Mouse (Mus musculus) lung, adult 18-20 months (tissue): Measurements from ENCODE around the gene Scgb1b19.
"Not testable (repeated sequence)": the region's sequence is repeated elsewhere in the genome, so short reads cannot be mapped to it uniquely, and the experiment has no call there.

Experiments used
- DNase-seq, 2 experiments: peaks; one replicate each; pipeline ENCODE4 v3.0.0; 2022; ENCODE audit warnings: mixed read lengths in 2 of 2

Gene Scgb1b19

GRCm38 (mm10) chr7:33286991-33287390 lies at the start of gene Scgb1b19:
Gene Scgb1b19 (plus strand): TSS chr7:33287291.
- not testable (repeated sequence) for DNase-seq

GRCm38 (mm10) chr7:33280238-33280637 lies 6.9 kb upstream of the Scgb1b19 start, which contains the start of gene Scgb2b19:
Gene Scgb2b19 (minus strand): TSS chr7:33280338.
- DNase-seq: not testable (repeated sequence)
